Mouse (Mus musculus) hindbrain, embryonic 15.5 days (tissue): Measurements from ENCODE around the gene Rps27a. TPM values are rescaled to one million over a fixed set of nuclear protein-coding genes. Genes with fewer than 3 reads are reported as not detected.
"Not testable (repeated sequence)": the region's sequence is repeated elsewhere in the genome, so short reads cannot be mapped to it uniquely, and the experiment has no call there.

Experiments used
- ATAC-seq: fragments of 200-750 bp; cut with Nextera tagmentation; 2 replicates; pipeline ENCODE4 v1.8.0; 2017; ENCODE audit warnings: low read depth, moderate number of reproducible peaks, moderate TSS enrichment; ENCODE audit not compliant: low FRiP score
- H3K27ac ChIP-seq: fragments of 300-500 bp; sonication (generic); replicated peaks from 2 replicates; pipeline ENCODE4 v1.5.1; 2015; ENCODE audit warnings: mild to moderate bottlenecking, inconsistent platforms
- H3K27me3 ChIP-seq: fragments of 300-500 bp; sonication (generic); 2 replicates; pipeline ENCODE4 v1.6.1; 2015; ENCODE audit warnings: control low read depth, inconsistent platforms
- H3K36me3 ChIP-seq: fragments of 300-500 bp; sonication (generic); 2 replicates; pipeline ENCODE4 v1.6.1; 2015; ENCODE audit warnings: control low read depth, inconsistent platforms
- H3K4me1 ChIP-seq: fragments of 300-500 bp; sonication (generic); replicated peaks from 2 replicates; pipeline ENCODE4 v1.6.1; 2015; ENCODE audit warnings: control low read depth, inconsistent platforms
- H3K4me2 ChIP-seq: fragments of 300-500 bp; sonication (generic); 2 replicates; pipeline ENCODE4 v1.6.1; 2015; ENCODE audit warnings: moderate library complexity, mild to moderate bottlenecking, inconsistent platforms
- H3K4me3 ChIP-seq: fragments of 300-500 bp; sonication (generic); 2 replicates; pipeline ENCODE4 v1.5.1; 2015; ENCODE audit warnings: mild to moderate bottlenecking, inconsistent platforms
- H3K9ac ChIP-seq: fragments of 300-500 bp; sonication (generic); 2 replicates; pipeline ENCODE4 v1.6.1; 2015; ENCODE audit warnings: inconsistent platforms
- H3K9me3 ChIP-seq: fragments of 300-500 bp; sonication (generic); 2 replicates; pipeline ENCODE4 v1.6.1; 2016; ENCODE audit warnings: control low read depth, inconsistent platforms
- WGBS: fragments of 180-500 bp; shearing (Covaris S2); methylation state at CpG from one replicate; pipeline ENCODE4 v1.1.7; 2015; 5-methylcytosine and 5-hydroxymethylcytosine counted together
- polyA plus RNA-seq: library from polyadenylated mRNA; unstranded; fragments of >200 nt; fragmentation: Nextera tagmentation; extraction: Ambion mirVana; gene quantifications from 2 replicates; pipeline ENCODE4 v1.2.1, GENCODE M21; 2015

Rps27a gene
- polyA plus RNA-seq, 1 experiment from 2014 or later, result 526 TPM

GRCm38 (mm10) chr11:29546762-29547161 lies 1.1 kb downstream of the Rps27a start:
- peak overlapping the region; percentile 63 for H3K4me3 ChIP-seq
- no peaks in the 10 kb centered on the region for H3K27me3 ChIP-seq

GRCm38 (mm10) chr11:29546297-29546696 lies 1.6 kb downstream of the Rps27a start:
- not testable (repeated sequence) for ATAC-seq, H3K27me3 ChIP-seq, H3K27ac ChIP-seq, H3K9me3 ChIP-seq, H3K9ac ChIP-seq
- peak overlapping the region; percentile 79; the same call in 1 of the 2 replicates for H3K4me2 ChIP-seq
- peaks cover 40% of the 10 kb centered on the region for H3K36me3 ChIP-seq
- WGBS, result 87% methylated on average over 2 of the region's 2 CpGs
- H3K4me1 ChIP-seq, result peaks cover 16% of the 10 kb centered on the region
- peak overlapping the region; percentile 63; the same call in 1 of the 2 replicates for H3K4me3 ChIP-seq

More at GRCm38 (mm10) chr11:29546762-29547161, 1.1 kb downstream of the Rps27a start:
- ATAC-seq, result no peak
- Histone ChIP-seq H3K36me3 (peaks cover 36% of the 10 kb centered on the region), H3K27ac (no peak overlapping the region), H3K9ac (peak overlapping the region; percentile 74), H3K4me1 (peaks cover 16% of the 10 kb centered on the region), H3K9me3 (no peaks in the 10 kb centered on the region), H3K4me2 (peak overlapping the region; percentile 79)
- 28% methylated on average over 2 of the region's 2 CpGs for WGBS

- H3K27me3 ChIP-seq, ATAC-seq, H3K27ac ChIP-seq, H3K9ac ChIP-seq, H3K9me3 ChIP-seq, H3K4me2 ChIP-seq, H3K4me3 ChIP-seq: not testable (repeated sequence)
- WGBS, result 92% methylated on average over 4 of the region's 4 CpGs
- peaks cover 48% of the 10 kb centered on the region for H3K36me3 ChIP-seq
- H3K4me1 ChIP-seq, result peaks cover 16% of the 10 kb centered on the region
Observed at GRCm38 (mm10) chr11:29545150-29545752, 2.7 kb downstream of the Rps27a start.

- WGBS, result 94% methylated on average over 3 of the region's 3 CpGs
- peaks cover 48% of the 10 kb centered on the region for H3K36me3 ChIP-seq
- no peak for ATAC-seq
Observed at GRCm38 (mm10) chr11:29544225-29544945, 3.5 kb downstream of the Rps27a start.

GRCm38 (mm10) chr11:29538201-29538600 lies 9.7 kb downstream of the Rps27a start:
- no peak for ATAC-seq
- Histone ChIP-seq H3K27ac (no peak overlapping the region), H3K4me2 (no peak overlapping the region), H3K4me3 (no peak overlapping the region), H3K9ac (no peak overlapping the region), H3K4me1 (no peaks in the 10 kb centered on the region), H3K27me3 (no peaks in the 10 kb centered on the region), H3K9me3 (no peaks in the 10 kb centered on the region), H3K36me3 (peaks cover 65% of the 10 kb centered on the region)
- 93% methylated on average over 1 of the region's 1 CpGs for WGBS

More at GRCm38 (mm10) chr11:29544225-29544945, 3.5 kb downstream of the Rps27a start:
- Histone ChIP-seq H3K9ac (no peak overlapping the region), H3K4me1 (peaks cover 16% of the 10 kb centered on the region), H3K4me2 (no peak overlapping the region), H3K27ac (no peak overlapping the region), H3K4me3 (no peak overlapping the region), H3K9me3 (no peaks in the 10 kb centered on the region), H3K27me3 (no peaks in the 10 kb centered on the region)

- H3K27me3 ChIP-seq, result no peaks in the 10 kb centered on the region
Observed at GRCm38 (mm10) chr11:29525988-29526794, 21.7 kb downstream of the Rps27a start, which contains the start of gene Mtif2. Mtif2 (plus strand) TSS chr11:29526408.

GRCm38 (mm10) chr11:29514682-29515412 lies 33.1 kb downstream of the Rps27a start, which contains the start of gene Prorsd1:
Prorsd1 (minus strand) TSS chr11:29515033.
- peaks cover 14% of the 10 kb centered on the region for H3K36me3 ChIP-seq
- H3K9me3 ChIP-seq, result no peaks in the 10 kb centered on the region
- H3K4me3 ChIP-seq, result peak within 1 kb of the TSS; percentile 51
- peak within 1 kb of the TSS; percentile 74 for H3K4me2 ChIP-seq
- peak; percentile 98 for ATAC-seq
- peak within 1 kb of the TSS; percentile 74 for H3K27ac ChIP-seq
- H3K27me3 ChIP-seq, result no peaks in the 10 kb centered on the region
- WGBS, result 3% methylated on average over 40 of the region's 40 CpGs
- H3K9ac ChIP-seq, result peak within 1 kb of the TSS; percentile 32
- H3K4me1 ChIP-seq, result peaks cover 9% of the 10 kb centered on the region

More at GRCm38 (mm10) chr11:29525988-29526794, 21.7 kb downstream of the Rps27a start, which contains the start of gene Mtif2:
- ATAC-seq, result peak; percentile 98
- Histone ChIP-seq H3K4me1 (peaks cover 16% of the 10 kb centered on the region), H3K9ac (peak within 1 kb of the TSS; percentile 68), H3K4me3 (peak within 1 kb of the TSS; percentile 75), H3K9me3 (no peaks in the 10 kb centered on the region), H3K36me3 (peaks cover 5% of the 10 kb centered on the region), H3K4me2 (peak within 1 kb of the TSS; percentile 60), H3K27ac (peak within 1 kb of the TSS; percentile 85)
- WGBS, result 3% methylated on average over 47 of the region's 47 CpGs

GRCm38 (mm10) chr11:29514325-29514681 lies 33.6 kb downstream of the Rps27a start:
- peaks cover 9% of the 10 kb centered on the region for H3K4me1 ChIP-seq
- no peaks in the 10 kb centered on the region for H3K9me3 ChIP-seq
- H3K27me3 ChIP-seq, result no peaks in the 10 kb centered on the region
- 29% methylated on average over 10 of the region's 10 CpGs for WGBS
- H3K9ac ChIP-seq, result peak overlapping the region; percentile 32
- H3K27ac ChIP-seq, result peak overlapping the region; percentile 74; the same call in 1 of the 2 replicates
- peak overlapping the region; percentile 74 for H3K4me2 ChIP-seq
- H3K36me3 ChIP-seq, result peaks cover 17% of the 10 kb centered on the region
- peak overlapping the region; percentile 51 for H3K4me3 ChIP-seq
- no peak for ATAC-seq

GRCm38 (mm10) chr11:29512818-29513535 lies 34.9 kb downstream of the Rps27a start:
- no peaks in the 10 kb centered on the region for H3K9me3 ChIP-seq
- 95% methylated on average over 4 of the region's 4 CpGs for WGBS

GRCm38 (mm10) chr11:29509421-29509820 lies 38.5 kb downstream of the Rps27a start:
- no peak overlapping the region for H3K4me3 ChIP-seq
- no peak for ATAC-seq
- no peak overlapping the region for H3K4me2 ChIP-seq
- no peak overlapping the region for H3K27ac ChIP-seq
- H3K27me3 ChIP-seq, result no peaks in the 10 kb centered on the region
- H3K4me1 ChIP-seq, result peaks cover 7% of the 10 kb centered on the region
- peaks cover 32% of the 10 kb centered on the region for H3K36me3 ChIP-seq
- H3K9me3 ChIP-seq, result no peaks in the 10 kb centered on the region
- 100% methylated on average over 1 of the region's 1 CpGs for WGBS
- no peak overlapping the region for H3K9ac ChIP-seq

More at GRCm38 (mm10) chr11:29512818-29513535, 34.9 kb downstream of the Rps27a start:
- Histone ChIP-seq H3K27ac (no peak overlapping the region), H3K36me3 (peaks cover 17% of the 10 kb centered on the region), H3K4me1 (peaks cover 9% of the 10 kb centered on the region), H3K27me3 (no peaks in the 10 kb centered on the region), H3K4me3 (no peak overlapping the region), H3K9ac (no peak overlapping the region), H3K4me2 (no peak overlapping the region)
- ATAC-seq, result no peak
